Mouse (Mus musculus) MEL (cell line): ENCODE measurements around the gene Spi1.

Source experiments
- CHD1 ChIP-seq: IDR thresholded peaks from 2 replicates; pipeline ENCODE4 v1.6.1; 2012; ENCODE audit warnings: low read depth, mild to moderate bottlenecking, inconsistent platforms, low read length, improper control_type of control experiment
- CHD2 ChIP-seq: IDR thresholded peaks from 2 replicates; pipeline ENCODE4 v1.6.1; 2011; ENCODE audit warnings: low read length, improper control_type of control experiment
- CTCF ChIP-seq, 3 experiments: IDR thresholded peaks in 2 of 3; conservative IDR thresholded peaks in 1 of 3; 2 replicates each; pipeline ENCODE4 v1.5.1; 2011 to 2012; ENCODE audit warnings: low read length in 3 of 3, low read depth in 2 of 3, mild to moderate bottlenecking in 2 of 3, improper control_type of control experiment in 1 of 3, inconsistent platforms in 1 of 3, mixed read lengths in 1 of 3, moderate library complexity in 1 of 3; ENCODE audit not compliant: control insufficient read depth in 1 of 3, insufficient read depth in 1 of 3, poor library complexity in 1 of 3, severe bottlenecking in 1 of 3
- ELF1 ChIP-seq: IDR thresholded peaks from 2 replicates; pipeline ENCODE4 v1.6.1; 2014; ENCODE audit warnings: low read depth, mild to moderate bottlenecking, inconsistent platforms, low read length, improper control_type of control experiment, moderate library complexity
- EP300 ChIP-seq, 2 experiments: IDR thresholded peaks; 2 replicates each; pipeline ENCODE4 v1.6.1; 2011; ENCODE audit warnings: improper control_type of control experiment in 2 of 2, low read length in 2 of 2, low read depth in 1 of 2, mild to moderate bottlenecking in 1 of 2
- HCFC1 ChIP-seq: IDR thresholded peaks from 2 replicates; pipeline ENCODE4 v1.6.1; 2012; ENCODE audit warnings: low read depth, mild to moderate bottlenecking, inconsistent platforms, low read length, improper control_type of control experiment, moderate library complexity
- MAZ ChIP-seq: IDR thresholded peaks from 2 replicates; pipeline ENCODE4 v1.6.1; 2012; ENCODE audit warnings: low read depth, mild to moderate bottlenecking, inconsistent platforms, low read length, improper control_type of control experiment
- POLR2A ChIP-seq, 2 experiments: IDR thresholded peaks; 2 replicates each; pipeline ENCODE4 v1.6.1; 2011 to 2012; ENCODE audit warnings: low read length in 2 of 2, mild to moderate bottlenecking in 2 of 2, control low read depth in 1 of 2, improper control_type of control experiment in 1 of 2, low read depth in 1 of 2, moderate library complexity in 1 of 2; ENCODE audit not compliant: control insufficient read depth in 1 of 2, insufficient read depth in 1 of 2, poor library complexity in 1 of 2
- POLR2AphosphoS5 ChIP-seq: IDR thresholded peaks from 2 replicates; pipeline ENCODE4 v1.6.1; 2012; ENCODE audit warnings: low read depth, borderline replicate concordance, mild to moderate bottlenecking, inconsistent platforms, low read length, moderate library complexity, mixed read lengths
- SIN3A ChIP-seq: IDR thresholded peaks from 2 replicates; pipeline ENCODE4 v1.6.1; 2012; ENCODE audit warnings: low read length, improper control_type of control experiment, inconsistent platforms
- TAL1 ChIP-seq: IDR thresholded peaks from 2 replicates; pipeline ENCODE4 v1.6.1; 2012; ENCODE audit warnings: mild to moderate bottlenecking, inconsistent platforms, low read length, moderate library complexity, mixed read lengths
- TCF12 ChIP-seq: IDR thresholded peaks from 2 replicates; pipeline ENCODE4 v1.6.1; 2014; ENCODE audit warnings: low read depth, mild to moderate bottlenecking, inconsistent platforms, low read length, improper control_type of control experiment, moderate library complexity
- ZC3H11A ChIP-seq: IDR thresholded peaks from 2 replicates; pipeline ENCODE4 v1.6.1; 2012; ENCODE audit warnings: low read depth, mild to moderate bottlenecking, inconsistent platforms, low read length, improper control_type of control experiment
- ZNF384 ChIP-seq: IDR thresholded peaks from 2 replicates; pipeline ENCODE4 v1.6.1; 2012; ENCODE audit warnings: low read depth, mild to moderate bottlenecking, inconsistent platforms, low read length, improper control_type of control experiment

GRCm38 (mm10) chr2:91160591-91160990, 78.4 kb downstream of the Spi1 start:
- no peak for TF ChIP-seq CHD2
- no peak for TF ChIP-seq TCF12
- no peak for TF ChIP-seq ZC3H11A
- TF ChIP-seq CTCF (IDR thresholded peaks at IDR 0.05 in 2 of 3, conservative IDR thresholded peaks at IDR 0.05 in 1 of 3; ENCODE audit: control insufficient read depth in 1 of 3, insufficient read depth in 1 of 3, low read depth in 2 of 3, low read length in 3 of 3, poor library complexity in 1 of 3, severe bottlenecking in 1 of 3): no peak
- TF ChIP-seq POLR2A (IDR thresholded peaks at IDR 0.05; ENCODE audit: control insufficient read depth in 1 of 2, insufficient read depth in 1 of 2, low read depth in 1 of 2, low read length in 2 of 2, poor library complexity in 1 of 2): no peak
- TF ChIP-seq HCFC1: no peak
- TF ChIP-seq ELF1: no peak
- 0 out of 4 replicates have a peak, but pooled peaks of 1 of the 2 experiments have one; percentile 33 for TF ChIP-seq EP300 (IDR thresholded peaks at IDR 0.05; ENCODE audit: low read depth in 1 of 2, low read length in 2 of 2)
- TF ChIP-seq SIN3A: no peak
- TF ChIP-seq MAZ: no peak
- TF ChIP-seq TAL1: no peak
- TF ChIP-seq CHD1: no peak
- no peak for TF ChIP-seq ZNF384
- no peak for TF ChIP-seq POLR2AphosphoS5
